Mouse (Mus musculus): ENCODE measurements at regions not wholly inside any gene's neighbourhood (a gene's known extent, or its start where the extent isn't known, plus 50 kb on each side); places are given as distances from the start of the nearest gene placed in this dataset.

DNA sequence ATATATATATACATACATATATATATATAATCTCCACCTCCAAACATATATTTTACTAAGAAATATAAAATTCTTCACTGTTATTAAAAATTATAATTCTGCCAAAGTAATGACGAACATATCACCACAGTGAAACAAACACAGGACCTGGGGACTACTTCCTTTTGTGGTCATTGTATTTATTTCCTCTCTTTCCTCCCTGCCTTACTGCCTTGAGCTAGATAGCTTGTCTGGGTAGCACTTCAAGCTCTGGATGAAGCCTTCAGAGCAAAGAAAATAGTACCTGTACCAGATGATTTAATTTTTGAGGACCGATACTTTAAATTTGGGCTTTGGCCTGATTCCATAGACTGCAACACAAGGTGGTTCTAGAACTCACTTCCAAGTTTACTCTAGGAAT is 259.5 kb upstream of the Cdh6 start:
- TF ChIP-seq POLR2A (IDR thresholded peaks at IDR 0.05; ENCODE audit: borderline replicate concordance, insufficient read depth, low read length) (no peak), CTCF (IDR thresholded peaks at IDR 0.05; ENCODE audit: borderline replicate concordance, insufficient read depth, low read depth, low read length) (no peak)

All from cerebellum, adult 2 months (tissue).